Comparison of ENCODE assay signal across 15 mouse cellular contexts in the genomic region with DNA sequence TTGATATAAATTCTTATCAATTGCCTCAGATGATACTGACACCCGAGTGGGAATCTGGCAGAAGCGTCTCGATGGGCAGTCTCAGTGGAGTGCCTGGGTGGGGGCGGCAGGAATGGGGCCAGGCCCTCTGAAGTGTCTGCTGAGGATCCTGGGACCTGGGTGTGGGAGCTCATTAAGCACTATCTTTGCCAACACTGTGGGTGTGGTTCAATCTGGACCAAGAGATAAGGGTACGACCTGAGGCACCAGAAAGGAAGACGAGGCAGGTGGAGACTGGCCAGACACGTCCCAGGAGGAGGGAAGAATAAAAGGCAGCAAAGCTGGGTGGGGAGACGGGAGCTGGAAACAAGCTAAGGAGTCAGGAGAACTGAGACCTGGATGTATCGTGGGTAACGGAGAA. TPM values are rescaled to one million over a fixed set of nuclear protein-coding genes. Genes with fewer than 3 reads are reported as not detected.
DNase-seq lines count a peak whose midpoint lies in the region; ATAC-seq and TF ChIP-seq lines count a peak whose summit lies in the region.
"Had no signal": no experiment of that assay in that cellular context is flagged by ENCODE, and none has a peak within 500 bp of the region (broad histone marks: within the 10 kb centered on the region; RNA-seq: fewer than 3 reads in every experiment).

No protein-coding gene starts in this region.

- DNase-seq in heart, embryonic 10.5 days (ENCODE audit: low spot score): peak; percentile 92
- DNase-seq in heart, postnatal 14 days: no peak
- DNase-seq in MEL-GATA-1-ER (ENCODE audit: extremely low read depth, low read depth) (peak; percentile 66), adipocyte (ENCODE audit: low spot score) (no peak)
- DNase-seq in liver, postnatal 0 days: peak; percentile 78
- no peak for DNase-seq in frontal cortex, postnatal 25 days (ENCODE audit: low spot score in 2 of 2)
- DNase-seq in layer of hippocampus, adult 9-10 months (ENCODE audit: low spot score): no peak
- DNase-seq: kidney, adult 8-10 months; thymus, postnatal 25 days had no signal

- no peak overlapping the region for H3K9ac ChIP-seq in heart, embryonic 14.5 days (ENCODE audit: low read length)
- H3K9ac ChIP-seq in liver, postnatal 0 days (replicated peaks): no peak overlapping the region
- H3K9ac ChIP-seq: limb, embryonic 13.5 days had no signal

- no peaks in the 10 kb centered on the region for H3K36me3 ChIP-seq in heart, embryonic 10.5 days
- no peaks in the 10 kb centered on the region for H3K36me3 ChIP-seq in heart, embryonic 14.5 days (ENCODE audit: control insufficient read depth, insufficient read depth, low read length)
- no peaks in the 10 kb centered on the region for H3K36me3 ChIP-seq in liver, postnatal 0 days (replicated peaks; ENCODE audit: insufficient read depth, low read length)
- H3K36me3 ChIP-seq: limb, embryonic 13.5 days had no signal

- no peaks in the 10 kb centered on the region for H3K4me1 ChIP-seq in heart, embryonic 10.5 days
- H3K4me1 ChIP-seq in heart, embryonic 14.5 days (ENCODE audit: control insufficient read depth in 2 of 2, insufficient read depth in 2 of 2, low read length in 2 of 2): no peaks in the 10 kb centered on the region
- no peaks in the 10 kb centered on the region for H3K4me1 ChIP-seq in liver, postnatal 0 days (ENCODE audit: insufficient read depth)

- TF ChIP-seq EP300 in liver, postnatal 0 days (IDR thresholded peaks at IDR 0.05; ENCODE audit: low read depth): peak; percentile 93

- H3K4me2 ChIP-seq in heart, embryonic 14.5 days (ENCODE audit: low read length): no peak overlapping the region
- peak overlapping the region; percentile 44; the same call in 1 of the 2 replicates for H3K4me2 ChIP-seq in liver, postnatal 0 days (ENCODE audit: low read depth, low read length)
- H3K4me2 ChIP-seq: limb, embryonic 13.5 days had no signal

- H3K27ac ChIP-seq in heart, embryonic 10.5 days: peak overlapping the region; percentile 74; the same call in 1 of the 2 replicates
- H3K27ac ChIP-seq in heart, embryonic 14.5 days (replicated peaks in 1 of 2; ENCODE audit: control insufficient read depth in 1 of 2, insufficient read depth in 1 of 2, low read depth in 2 of 2, low read length in 2 of 2): no peak overlapping the region
- H3K27ac ChIP-seq in liver, postnatal 0 days (ENCODE audit: low read depth): 0 out of 2 replicates have a peak overlapping the region, but pooled peaks have one; percentile 35
- H3K27ac ChIP-seq: limb, embryonic 13.5 days had no signal

- H3K4me3 ChIP-seq in heart, embryonic 10.5 days: peak overlapping the region; percentile 18; the same call in 1 of the 2 replicates
- H3K4me3 ChIP-seq in heart, embryonic 14.5 days (ENCODE audit: control insufficient read depth in 1 of 2, insufficient read depth in 1 of 2, low read depth in 1 of 2, low read length in 2 of 2): no peak overlapping the region
- 0 out of 2 replicates have a peak overlapping the region, but pooled peaks have one; percentile 3 for H3K4me3 ChIP-seq in liver, postnatal 0 days (ENCODE audit: low read depth, low read length)
- H3K4me3 ChIP-seq: limb, embryonic 13.5 days; myocyte had no signal

- H3K27me3 ChIP-seq in heart, embryonic 10.5 days (ENCODE audit: insufficient read depth, poor library complexity, severe bottlenecking): peaks cover 25% of the 10 kb centered on the region
- H3K27me3 ChIP-seq in heart, embryonic 14.5 days (ENCODE audit: control insufficient read depth, insufficient read depth, low read length): peaks cover 5% of the 10 kb centered on the region; the same call in 1 of the 2 replicates
- no peaks in the 10 kb centered on the region for H3K27me3 ChIP-seq in liver, postnatal 0 days (ENCODE audit: insufficient read depth, low read length)

- ATAC-seq in heart, embryonic 14.5 days (ENCODE audit: insufficient number of reproducible peaks, insufficient read depth, low FRiP score, low read depth): 0 out of 2 replicates have a peak, but pooled peaks have one; percentile 7
- ATAC-seq in liver, postnatal 0 days: peak; percentile 92

- no peaks in the 10 kb centered on the region for H3K9me3 ChIP-seq in heart, embryonic 10.5 days
- H3K9me3 ChIP-seq in heart, embryonic 14.5 days (ENCODE audit: control insufficient read depth, low read length): no peaks in the 10 kb centered on the region
- H3K9me3 ChIP-seq in liver, postnatal 0 days (ENCODE audit: low read length): no peaks in the 10 kb centered on the region
- H3K9me3 ChIP-seq: limb, embryonic 13.5 days had no signal

- WGBS in heart, embryonic 10.5 days: 39% methylated on average over 10 of the region's 10 CpGs
- 31% methylated on average over 10 of the region's 10 CpGs for WGBS in heart, embryonic 14.5 days
- 48% methylated on average over 10 of the region's 10 CpGs for WGBS in liver, postnatal 0 days (ENCODE audit: insufficient replicate concordance)

- intact Hi-C loops in heart, postnatal 14 days (cut with DNase I): loop anchor here (5.0 kb wide), 1 partner anchor 161 kb away; the partner anchor contains the start of genes Med8 and Szt2

- TF ChIP-seq CTCF in liver, postnatal 0 days (IDR thresholded peaks at IDR 0.05; ENCODE audit: low read depth): no peak

RNA-seq across cellular contexts. Expression of gene Tmem125, which starts 24.9 kb away (rescaled TPM):
- polyA plus RNA-seq in heart, embryonic 10.5 days (2016; fragmentation: Nextera tagmentation; extraction: Ambion mirVana): 0.32 and 0.69 TPM in 2 replicates
- under 1 TPM; 0.22 to 0.26 TPM for total RNA-seq in heart, postnatal 14 days (2021)
- polyA plus RNA-seq in heart, embryonic 14.5 days (2014; fragmentation: Nextera tagmentation; extraction: Ambion mirVana): 0.24 and 0.43 TPM in 2 replicates
- 3.7 and 4.4 TPM in 2 replicates for polyA plus RNA-seq in liver, postnatal 0 days (2015; fragmentation: Nextera tagmentation; extraction: Ambion mirVana)
- total RNA-seq: adrenal gland, adult 18-20 months had no signal
- polyA plus RNA-seq: C2C12, myocyte had no signal

RNA-seq across cellular contexts. Expression of gene 2610528J11Rik, which starts 41.9 kb away (rescaled TPM):
- 0.70 and 1.7 TPM in 2 replicates for polyA plus RNA-seq in heart, embryonic 10.5 days (2016; fragmentation: Nextera tagmentation; extraction: Ambion mirVana)
- total RNA-seq in heart, postnatal 14 days (2021): not detected
- polyA plus RNA-seq in heart, embryonic 14.5 days (2014; fragmentation: Nextera tagmentation; extraction: Ambion mirVana): not detected in 2 replicates
- polyA plus RNA-seq in liver, postnatal 0 days (2015; fragmentation: Nextera tagmentation; extraction: Ambion mirVana): 16.2 and 18.8 TPM in 2 replicates
- total RNA-seq: adrenal gland, adult 18-20 months; layer of hippocampus, postnatal 10 days had no signal
- polyA plus RNA-seq: C2C12, myocyte had no signal

RNA-seq across cellular contexts. Expression of gene Cfap57, which starts 51.9 kb away (rescaled TPM):
- 0.84 and 1.1 TPM in 2 replicates for polyA plus RNA-seq in heart, embryonic 10.5 days (2016; fragmentation: Nextera tagmentation; extraction: Ambion mirVana)
- total RNA-seq in heart, postnatal 14 days (2021): under 1 TPM; 0.07 to 0.12 TPM
- polyA plus RNA-seq in heart, embryonic 14.5 days (2014; fragmentation: Nextera tagmentation; extraction: Ambion mirVana): 0.16 and 0.22 TPM in 2 replicates
- 0.36 and 0.42 TPM in 2 replicates for polyA plus RNA-seq in liver, postnatal 0 days (2015; fragmentation: Nextera tagmentation; extraction: Ambion mirVana)
- total RNA-seq: adrenal gland, adult 18-20 months had no signal
- polyA plus RNA-seq: C2C12, myocyte had no signal

RNA-seq across cellular contexts. Expression of gene Ebna1bp2, which starts 51.9 kb away (rescaled TPM):
- polyA plus RNA-seq in heart, embryonic 10.5 days (2016; fragmentation: Nextera tagmentation; extraction: Ambion mirVana): 110 and 166 TPM in 2 replicates
- total RNA-seq in heart, postnatal 14 days (2021): 10 to 100 TPM; 31.4 to 35.2 TPM
- polyA plus RNA-seq in heart, embryonic 14.5 days (2014; fragmentation: Nextera tagmentation; extraction: Ambion mirVana): 80.5 and 86.0 TPM in 2 replicates
- 61.0 and 62.0 TPM in 2 replicates for polyA plus RNA-seq in liver, postnatal 0 days (2015; fragmentation: Nextera tagmentation; extraction: Ambion mirVana)

Comparison
In these comparisons a context has a peak if more than half of its experiments do, and no peak if none do; other contexts are left out.
1. DNase-seq: peak in heart, embryonic 10.5 days (single experiment), MEL-GATA-1-ER (single experiment) and liver, postnatal 0 days (single experiment); none in heart, postnatal 14 days (0 of 2), frontal cortex, postnatal 25 days (0 of 2), layer of hippocampus, adult 9-10 months (single experiment) and adipocyte (single experiment).
2. H3K27ac ChIP-seq: peak in heart, embryonic 10.5 days (single experiment) and liver, postnatal 0 days (single experiment); none in heart, embryonic 14.5 days (0 of 2).
3. H3K4me3 ChIP-seq: peak in heart, embryonic 10.5 days (single experiment) and liver, postnatal 0 days (single experiment); none in heart, embryonic 14.5 days (0 of 2).